Mouse (Mus musculus): ENCODE data around the gene Ube2cbp.

Gene Ube2cbp

DNA sequence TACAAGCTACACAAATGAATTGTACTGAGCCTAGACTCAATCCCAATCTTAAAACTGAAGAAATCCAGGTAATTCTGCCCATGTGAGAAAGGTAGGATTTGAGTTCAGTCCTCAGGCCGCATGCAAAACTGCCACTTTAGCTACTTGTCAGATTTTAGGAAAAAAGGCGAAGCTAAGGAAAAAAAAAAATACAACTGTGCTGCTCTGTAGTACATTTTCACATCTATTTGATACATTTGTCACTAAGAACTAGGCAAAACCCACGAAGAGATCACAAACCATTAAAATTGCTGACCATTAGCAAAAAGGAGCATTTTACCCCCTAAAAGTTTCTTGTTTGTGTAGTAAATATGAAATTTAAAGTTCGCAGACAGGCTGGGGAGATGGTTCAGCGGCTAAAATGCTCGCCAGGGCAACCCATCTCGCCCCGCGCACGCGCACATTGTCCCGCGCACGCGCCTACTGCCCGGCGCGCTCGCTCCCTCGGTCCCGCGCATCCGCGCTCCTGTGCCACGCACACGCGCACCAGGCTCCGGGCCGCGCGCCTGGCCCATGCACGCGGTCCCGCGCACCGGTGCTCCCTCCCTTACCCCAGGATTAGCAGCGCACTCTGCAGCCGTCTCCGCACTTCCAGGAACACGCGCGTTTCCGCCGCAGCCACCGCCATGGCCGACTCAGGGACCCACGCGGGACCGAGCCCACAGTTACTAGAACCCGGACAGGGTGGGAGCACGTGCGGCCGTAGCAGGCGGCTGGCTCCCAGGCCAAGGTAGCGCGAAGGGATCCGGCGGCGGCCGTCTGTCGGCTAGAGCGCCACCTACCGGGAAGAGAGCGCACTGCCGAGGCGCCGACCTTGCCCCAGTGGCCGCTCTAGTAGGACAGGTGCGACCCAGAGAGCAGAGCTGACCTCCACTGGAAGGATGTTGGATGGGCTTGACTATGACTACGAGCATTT is at the start of gene Ube2cbp:
Ube2cbp (minus strand) TSS at position 800 of the 955 bp plus-strand sequence.
- peak; percentile 92 for DNase-seq (ENCODE audit: low spot score)

DNA sequence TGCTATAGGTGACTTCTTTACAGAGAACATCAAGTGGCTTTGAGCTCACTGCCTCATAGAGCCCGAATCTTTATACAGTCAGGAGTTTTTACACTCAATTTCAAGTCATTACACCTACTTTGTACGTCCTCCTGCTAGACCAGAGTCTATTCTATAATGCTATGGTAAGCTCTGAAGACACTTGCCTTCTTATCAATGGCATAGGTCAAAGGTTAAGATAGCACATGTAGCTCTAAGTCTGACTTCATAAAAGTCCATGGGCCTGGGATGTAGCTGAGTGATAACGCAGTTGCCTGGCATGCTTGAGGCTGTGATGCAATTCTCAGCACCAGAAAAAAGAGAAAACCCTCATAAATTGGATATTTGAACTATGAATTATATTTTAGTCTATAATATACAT is 49.6 kb upstream of the Ube2cbp start:
- no peak for DNase-seq (ENCODE audit: low spot score)

DNA sequence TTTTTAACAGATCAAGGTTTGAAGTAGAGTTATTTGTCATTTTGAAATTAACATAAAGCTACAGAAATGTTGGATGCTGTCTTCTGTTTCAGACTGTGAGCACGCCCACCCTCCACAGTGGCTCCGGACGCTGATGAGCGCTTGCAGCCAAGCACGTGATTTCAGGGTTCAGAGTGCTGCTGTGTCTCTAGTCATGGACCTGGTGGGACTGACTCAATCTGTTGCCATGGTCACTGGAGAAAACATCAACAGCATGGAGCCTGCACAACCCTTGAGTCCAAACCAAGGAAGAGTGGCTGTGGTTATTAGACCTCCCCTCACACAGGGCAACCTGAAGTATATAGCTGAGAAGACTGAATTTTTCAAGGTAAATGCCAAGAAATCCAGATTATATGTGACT is 49.0 kb upstream of the Ube2cbp start:
- no peak for DNase-seq (ENCODE audit: low spot score)

- DNase-seq (ENCODE audit: low spot score): no peak
Observed at GRCm38 (mm10) chr9:86507437-86507836, 42.7 kb upstream of the Ube2cbp start.

GRCm38 (mm10) chr9:86499083-86499482 is 34.3 kb upstream of the Ube2cbp start:
- no peak for DNase-seq (ENCODE audit: low spot score)

DNA sequence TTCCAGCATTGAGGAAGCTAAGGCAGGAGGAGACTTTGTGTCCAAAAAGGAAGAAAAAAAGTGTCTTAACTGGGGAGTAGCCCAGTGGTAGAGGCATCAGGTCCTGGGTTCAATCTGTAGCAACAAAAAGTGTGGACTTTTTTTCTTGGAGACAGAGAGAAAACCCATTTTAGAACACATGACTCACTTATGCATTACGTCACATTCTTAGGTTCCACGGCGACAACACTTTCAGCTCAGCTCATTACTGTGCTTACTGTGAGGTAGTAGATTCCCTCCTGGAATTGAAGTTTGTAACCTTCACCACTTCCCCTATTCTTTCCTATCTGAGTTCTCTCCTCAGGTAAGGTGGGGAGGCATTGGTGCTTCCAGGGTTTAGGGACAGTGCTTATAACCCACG is 31.5 kb upstream of the Ube2cbp start:
- DNase-seq (ENCODE audit: low spot score): no peak

DNA sequence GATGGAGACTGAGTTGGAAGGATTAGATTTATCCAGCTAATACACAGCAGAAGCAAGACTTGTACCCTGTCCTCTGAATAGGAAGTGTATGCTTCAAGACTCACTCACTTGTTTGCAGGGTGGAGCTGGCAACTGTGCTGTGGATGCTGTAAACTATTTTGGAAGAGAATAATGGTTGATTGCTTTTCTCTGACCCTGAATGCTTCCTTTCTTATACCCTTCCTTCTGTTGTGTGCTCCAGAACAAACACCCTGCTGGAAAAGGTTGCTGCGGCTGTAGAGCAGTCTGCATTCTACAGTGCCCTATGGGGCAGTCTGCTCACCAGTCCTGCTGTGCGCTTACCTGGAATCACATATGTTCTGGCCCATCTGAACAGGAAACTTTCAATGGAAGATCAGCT is 27.0 kb upstream of the Ube2cbp start:
- no peak for DNase-seq (ENCODE audit: low spot score)

GRCm38 (mm10) chr9:86482236-86482635 is 17.5 kb upstream of the Ube2cbp start:
- no peak for DNase-seq (ENCODE audit: low spot score)

DNA sequence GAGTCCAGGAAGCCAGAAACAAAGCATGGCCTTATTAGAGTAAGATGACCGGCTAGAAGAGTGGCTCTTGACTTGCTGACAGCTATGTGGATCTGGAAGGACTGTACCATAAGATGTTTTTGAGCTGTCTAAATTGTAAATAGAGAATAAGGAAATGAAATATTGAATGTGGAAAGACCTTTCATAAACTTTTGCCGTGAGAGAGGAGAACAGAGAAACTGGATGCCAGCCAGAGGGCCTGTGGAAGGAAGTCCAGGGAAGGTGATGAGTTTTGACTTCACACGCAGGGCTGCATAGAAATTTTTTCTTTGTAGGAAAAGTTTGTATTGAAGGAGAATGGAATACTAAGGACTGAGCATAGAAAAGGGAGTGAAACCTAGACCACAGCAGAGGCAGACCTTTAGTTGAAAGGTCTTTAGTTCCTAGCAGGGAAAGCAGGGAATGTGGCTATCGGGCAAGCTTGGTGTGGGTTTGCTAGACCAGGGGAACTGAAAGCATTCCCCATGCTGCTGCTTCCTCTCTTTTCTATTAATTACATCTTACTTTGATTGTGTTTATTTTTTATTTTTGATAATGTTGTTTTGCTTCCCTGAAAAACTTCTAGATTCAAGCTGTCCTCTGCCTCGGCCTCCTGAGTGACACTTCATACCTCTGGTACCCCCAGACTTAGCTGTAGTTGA is 13.8 kb upstream of the Ube2cbp start:
- DNase-seq (ENCODE audit: low spot score): no peak

DNA sequence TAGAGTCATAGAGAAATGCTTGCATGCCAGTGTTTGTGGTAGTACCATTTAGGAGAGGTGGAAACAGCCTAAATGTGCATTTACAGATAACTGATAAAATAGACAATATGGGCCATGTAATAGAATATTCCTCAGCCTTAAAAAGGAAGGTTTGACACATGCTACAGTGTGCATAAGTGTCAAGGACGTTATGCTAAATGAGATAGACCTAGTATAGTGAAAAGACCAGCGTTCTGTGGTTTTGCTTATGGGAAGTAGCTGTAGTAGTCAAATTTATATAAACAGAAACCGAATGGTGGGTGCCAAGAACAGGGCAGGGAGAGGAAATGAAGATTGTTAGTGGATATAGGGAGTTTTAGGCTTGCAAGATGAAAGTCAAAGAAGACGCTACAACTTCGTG is 12.0 kb upstream of the Ube2cbp start:
- no peak for DNase-seq (ENCODE audit: low spot score)

GRCm38 (mm10) chr9:86475956-86476355 is 11.2 kb upstream of the Ube2cbp start:
- no peak for DNase-seq (ENCODE audit: low spot score)

GRCm38 (mm10) chr9:86466990-86467870 is 2.5 kb upstream of the Ube2cbp start, which contains the start of gene Dop1a:
Dop1a (plus strand) TSS chr9:86467154.
- peak; percentile 95 for DNase-seq (ENCODE audit: low spot score)

DNA sequence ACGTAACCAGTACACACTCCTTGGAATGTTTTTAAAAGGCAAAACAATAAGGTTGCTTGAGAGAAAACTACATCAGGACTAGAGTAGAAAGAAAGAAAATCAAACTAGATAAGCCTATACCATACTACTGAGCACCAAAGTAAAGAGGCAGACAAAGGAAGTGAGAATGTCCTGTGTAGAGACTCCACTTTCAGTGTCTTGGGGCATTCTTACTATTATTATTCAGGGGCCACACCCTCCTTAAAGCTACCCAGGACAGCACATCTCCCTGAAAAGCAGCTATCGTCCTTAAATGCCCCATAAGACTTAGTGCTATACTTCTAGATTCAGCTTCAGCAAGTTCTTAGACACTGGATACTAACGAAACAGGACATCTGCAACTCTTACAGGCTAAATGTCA is 11.1 kb downstream of the Ube2cbp start:
- no peak for DNase-seq (ENCODE audit: low spot score)

DNA sequence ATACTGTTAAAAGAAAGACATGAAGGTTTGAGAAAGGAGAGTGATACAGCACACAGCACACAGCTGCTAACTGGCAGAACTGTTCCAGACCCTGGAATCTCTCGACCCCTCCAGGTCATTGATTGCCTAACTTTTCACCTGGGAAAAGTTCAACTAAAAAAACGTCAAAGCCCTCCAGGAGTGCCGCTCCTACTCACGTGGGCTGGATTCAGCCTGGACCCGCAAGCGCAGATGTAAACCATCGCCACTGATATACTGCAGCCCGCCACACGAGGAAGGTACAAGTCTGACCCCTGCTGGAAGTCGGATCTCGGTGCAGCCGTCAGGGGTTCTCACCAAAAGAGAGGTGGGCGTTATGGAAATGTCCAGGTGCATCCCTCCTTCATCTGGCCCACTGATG is 13.1 kb downstream of the Ube2cbp start:
- DNase-seq (ENCODE audit: low spot score): peak; percentile 72

- DNase-seq (ENCODE audit: low spot score): no peak
Observed at GRCm38 (mm10) chr9:86451094-86451493, 13.7 kb downstream of the Ube2cbp start.

- DNase-seq (ENCODE audit: low spot score): peak; percentile 87
Observed at GRCm38 (mm10) chr9:86449581-86449980, 15.2 kb downstream of the Ube2cbp start.

DNA sequence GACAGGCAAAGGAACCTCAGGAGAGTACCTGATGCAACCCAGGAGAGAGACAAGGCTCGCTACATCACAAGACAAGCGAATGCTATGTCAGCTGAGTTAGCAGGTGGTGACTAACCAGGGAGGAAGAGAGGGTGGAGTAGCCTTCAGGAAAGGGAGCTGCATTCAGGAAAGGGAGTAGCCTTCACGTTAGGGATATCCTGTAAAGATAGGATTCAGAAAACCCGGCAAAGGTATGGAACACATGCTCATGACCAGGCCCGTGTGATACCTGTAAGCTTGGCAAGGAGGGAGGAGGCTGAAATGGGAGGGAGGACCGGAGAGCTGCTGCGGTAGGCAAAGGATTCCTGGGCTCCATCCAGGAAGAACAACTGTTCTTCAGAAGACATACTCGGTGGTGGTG is 17.3 kb downstream of the Ube2cbp start:
- no peak for DNase-seq (ENCODE audit: low spot score)

DNA sequence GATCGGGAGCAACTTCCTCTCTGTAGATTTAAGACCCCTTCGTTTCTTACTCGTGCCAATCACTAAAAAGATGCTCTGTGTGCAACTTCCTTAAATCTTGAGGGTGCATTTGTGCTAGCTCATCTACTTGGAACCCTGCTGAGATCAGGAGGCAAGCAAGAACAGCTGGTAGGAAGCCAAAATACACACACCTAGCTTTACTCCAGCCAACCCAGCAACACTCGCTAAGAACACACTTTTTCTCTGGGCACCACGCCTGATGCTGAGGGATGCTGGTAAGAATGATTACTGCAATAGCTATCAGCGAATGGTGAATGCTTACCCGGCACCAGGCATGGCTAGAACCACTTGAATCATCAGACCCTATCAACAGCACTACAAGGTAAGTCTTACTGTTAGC is 17.9 kb downstream of the Ube2cbp start:
- no peak for DNase-seq (ENCODE audit: low spot score)

- DNase-seq (ENCODE audit: low spot score): no peak
Observed at GRCm38 (mm10) chr9:86442248-86442647, 22.5 kb downstream of the Ube2cbp start.

DNA sequence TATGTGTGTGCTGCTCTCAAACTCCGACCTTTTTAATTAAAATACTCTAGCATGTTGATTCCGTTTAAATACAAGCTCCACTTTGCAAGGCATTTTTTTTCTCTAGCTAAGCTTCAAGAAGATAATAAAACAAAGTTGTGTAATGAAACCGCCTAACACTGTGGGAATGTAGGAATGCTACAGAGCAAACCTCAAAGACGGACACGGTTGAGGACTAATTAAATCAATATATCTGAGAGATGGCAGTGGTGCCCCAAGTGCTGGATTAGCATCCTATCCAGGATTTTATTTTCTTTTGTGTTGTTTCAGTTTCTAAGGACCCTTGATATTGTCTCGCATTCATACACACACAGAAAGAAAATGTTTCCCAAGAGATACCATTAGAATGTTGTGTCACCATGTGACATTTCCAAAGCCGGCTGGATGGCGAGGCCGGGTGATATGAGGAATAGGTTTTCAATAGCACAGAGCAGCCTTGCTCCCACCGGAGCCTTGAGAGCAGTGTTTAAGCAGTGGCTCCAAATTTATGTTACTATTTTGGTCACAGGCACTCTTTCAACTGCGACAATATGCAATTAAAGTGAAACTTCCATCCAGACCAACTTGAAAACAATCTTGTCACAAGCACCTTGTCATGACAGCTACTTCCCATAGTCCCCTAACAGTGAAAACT is 26.3 kb downstream of the Ube2cbp start:
- DNase-seq (ENCODE audit: low spot score): no peak

GRCm38 (mm10) chr9:86436608-86437007 is 28.1 kb downstream of the Ube2cbp start:
- no peak for DNase-seq (ENCODE audit: low spot score)

- no peak for DNase-seq (ENCODE audit: low spot score)
Observed at GRCm38 (mm10) chr9:86435510-86435909, 29.2 kb downstream of the Ube2cbp start.

Measured in testis, postnatal 10 days (tissue).